Mouse (Mus musculus) bone marrow, adult 2 months (tissue): Measurements from ENCODE around the gene Pmel. TPM values are rescaled to one million over a fixed set of nuclear protein-coding genes. Genes with fewer than 3 reads are reported as not detected.

ENCODE experiments used
- H3K27ac ChIP-seq: fragments of 200-500 bp; 2 replicates; pipeline ENCODE4 v1.5.1; 2012; ENCODE audit warnings: low read depth, mild to moderate bottlenecking, control low read depth, inconsistent platforms, low read length; ENCODE audit not compliant: control insufficient read depth, poor library complexity, insufficient read depth
- H3K4me1 ChIP-seq: fragments of 200-500 bp; 2 replicates; pipeline ENCODE4 v1.6.1; 2011; ENCODE audit warnings: low read length; ENCODE audit not compliant: control insufficient read depth, insufficient read depth
- H3K4me3 ChIP-seq: fragments of 200-500 bp; replicated peaks from 2 replicates; pipeline ENCODE3; 2011; ENCODE audit warnings: mild to moderate bottlenecking, low read depth, low read length, control low read depth; ENCODE audit not compliant: control insufficient read depth
- CTCF ChIP-seq: fragments of 200-500 bp; IDR thresholded peaks from 2 replicates; pipeline ENCODE4 v1.5.1; 2011; ENCODE audit warnings: low read length, control low read depth; ENCODE audit not compliant: control insufficient read depth, insufficient read depth
- POLR2A ChIP-seq: fragments of 200-500 bp; IDR thresholded peaks from 2 replicates; pipeline ENCODE4 v1.6.1; 2011; ENCODE audit warnings: low read depth, mild to moderate bottlenecking, control low read depth, low read length, borderline replicate concordance; ENCODE audit not compliant: control insufficient read depth
- WGBS: fragments of 180-500 bp; shearing (Covaris S2); methylation state at CpG from one replicate; pipeline ENCODE4 v1.1.7; 2018; 5-methylcytosine and 5-hydroxymethylcytosine counted together
- polyA plus RNA-seq: library from polyadenylated mRNA; stranded (reverse); fragments of >200 nt; gene quantifications from 2 replicates; pipeline ENCODE4 v1.2.4, GENCODE M21; 2011; ENCODE audit warnings: low replicate concordance; ENCODE audit not compliant: missing spikeins, insufficient read depth, insufficient read length

Gene Pmel
- polyA plus RNA-seq: 1.4 TPM in 1 of 2 replicates, not detected in the other

GRCm38 (mm10) chr10:128703895-128704294, at the start of gene Pmel:
Gene Pmel, plus strand, starts transcription at chr10:128704195.
- TF ChIP-seq CTCF: no peak
- no peak for TF ChIP-seq POLR2A
- Histone ChIP-seq H3K27ac (peak within 1 kb of the TSS; percentile 92), H3K4me3 (peak within 1 kb of the TSS; percentile 88), H3K4me1 (no peaks in the 10 kb centered on the region)
- WGBS: 13% methylated on average over 4 of the region's 4 CpGs

GRCm38 (mm10) chr10:128655254-128655653, 48.7 kb upstream of the Pmel start:
- H3K4me3 ChIP-seq: no peak overlapping the region
- WGBS: 65% methylated on average over 3 of the region's 3 CpGs
- H3K27ac ChIP-seq: no peak overlapping the region
- TF ChIP-seq POLR2A (no peak), CTCF (no peak)
- no peaks in the 10 kb centered on the region; the same call in none of the 2 replicates for H3K4me1 ChIP-seq

GRCm38 (mm10) chr10:128656731-128657130, 47.3 kb upstream of the Pmel start:
- no peaks in the 10 kb centered on the region for H3K4me1 ChIP-seq
- no peak overlapping the region for H3K4me3 ChIP-seq
- WGBS: 84% methylated on average over 1 of the region's 1 CpGs
- H3K27ac ChIP-seq: no peak overlapping the region
- TF ChIP-seq POLR2A (no peak), CTCF (no peak)

GRCm38 (mm10) chr10:128657844-128658243, 46.2 kb upstream of the Pmel start:
- H3K4me3 ChIP-seq: no peak overlapping the region
- H3K4me1 ChIP-seq: no peaks in the 10 kb centered on the region; the same call in 1 of the 2 replicates
- WGBS: 75% methylated on average over 9 of the region's 9 CpGs
- TF ChIP-seq CTCF: no peak
- no peak for TF ChIP-seq POLR2A
- no peak overlapping the region for H3K27ac ChIP-seq

- WGBS: 82% methylated on average over 9 of the region's 9 CpGs
- H3K4me1 ChIP-seq: peaks cover 3% of the 10 kb centered on the region; the same call in 1 of the 2 replicates
- H3K27ac ChIP-seq: no peak overlapping the region
- TF ChIP-seq CTCF (no peak), POLR2A (no peak)
- H3K4me3 ChIP-seq: no peak overlapping the region
These were observed 44.5 kb upstream of the Pmel start for GRCm38 (mm10) chr10:128659490-128659889.

GRCm38 (mm10) chr10:128662465-128662864, 41.5 kb upstream of the Pmel start:
- TF ChIP-seq POLR2A (no peak), CTCF (no peak)
- no peak overlapping the region for H3K4me3 ChIP-seq
- peaks cover 3% of the 10 kb centered on the region; the same call in 1 of the 2 replicates for H3K4me1 ChIP-seq
- no peak overlapping the region for H3K27ac ChIP-seq

- TF ChIP-seq POLR2A (no peak), CTCF (no peak)
- Histone ChIP-seq H3K4me3 (no peak overlapping the region), H3K27ac (no peak overlapping the region), H3K4me1 (peaks cover 3% of the 10 kb centered on the region; the same call in 1 of the 2 replicates)
- WGBS: 23% methylated on average over 5 of the region's 5 CpGs
These were observed 40.4 kb upstream of the Pmel start for GRCm38 (mm10) chr10:128663441-128664220.

GRCm38 (mm10) chr10:128664808-128665207, 39.2 kb upstream of the Pmel start:
- Histone ChIP-seq H3K4me1 (peaks cover 3% of the 10 kb centered on the region; the same call in 1 of the 2 replicates), H3K4me3 (no peak overlapping the region), H3K27ac (no peak overlapping the region)
- 60% methylated on average over 3 of the region's 3 CpGs for WGBS
- TF ChIP-seq POLR2A (no peak), CTCF (no peak)
